Mouse (Mus musculus): ENCODE measurements around the gene Clock. TPM values are rescaled to one million over a fixed set of nuclear protein-coding genes. Genes with fewer than 3 reads are reported as not detected.

Clock gene
- total RNA-seq, 2 experiments from 2014 or later: 27.2 to 34.1 TPM

- DNase-seq (ENCODE audit: low spot score): no peak
- intact Hi-C loops (cut with DNase I): no loop called here
Measured at GRCm38 (mm10) chr5:76287062-76287461, 17.5 kb downstream of the Clock start.

GRCm38 (mm10) chr5:76285699-76286098, 18.9 kb downstream of the Clock start:
- intact Hi-C loops (cut with DNase I): no loop called here

GRCm38 (mm10) chr5:76283890-76284289, 20.7 kb downstream of the Clock start:
- no peak for DNase-seq (ENCODE audit: low spot score)
- intact Hi-C loops (cut with DNase I): no loop called here

More at GRCm38 (mm10) chr5:76285699-76286098, 18.9 kb downstream of the Clock start:
- no peak for DNase-seq (ENCODE audit: low spot score)

GRCm38 (mm10) chr5:76274977-76275376, 29.6 kb downstream of the Clock start:
- DNase-seq (ENCODE audit: low spot score): no peak
- intact Hi-C loops (cut with DNase I): no loop called here

- intact Hi-C loops (cut with DNase I): no loop called here
- DNase-seq (ENCODE audit: low spot score): no peak
Measured at GRCm38 (mm10) chr5:76250948-76251347, 53.6 kb downstream of the Clock start.

GRCm38 (mm10) chr5:76246539-76246938, 58.1 kb downstream of the Clock start:
- DNase-seq (ENCODE audit: low spot score): no peak
- intact Hi-C loops (cut with DNase I): loop anchor here (10.0 kb wide), 1 partner anchor 168 kb away; no protein-coding TSS in a partner anchor

GRCm38 (mm10) chr5:76245419-76245818, 59.2 kb downstream of the Clock start:
- intact Hi-C loops (cut with DNase I): loop anchor here (10.0 kb wide), 1 partner anchor 169 kb away; no protein-coding TSS in a partner anchor
- no peak for DNase-seq (ENCODE audit: low spot score)

GRCm38 (mm10) chr5:76244430-76244829, 60.2 kb downstream of the Clock start:
- intact Hi-C loops (cut with DNase I): loop anchor here (10.0 kb wide), 1 partner anchor 170 kb away; no protein-coding TSS in a partner anchor
- no peak for DNase-seq (ENCODE audit: low spot score)

- intact Hi-C loops (cut with DNase I): loop anchor here (10.0 kb wide), 1 partner anchor 171 kb away; no protein-coding TSS in a partner anchor
- DNase-seq (ENCODE audit: low spot score): no peak
Measured at GRCm38 (mm10) chr5:76243929-76244328, 60.7 kb downstream of the Clock start.

- intact Hi-C loops (cut with DNase I): loop anchor here (10.0 kb wide), 1 partner anchor 172 kb away; no protein-coding TSS in a partner anchor
- DNase-seq (ENCODE audit: low spot score): no peak
Measured at GRCm38 (mm10) chr5:76243274-76243673, 61.3 kb downstream of the Clock start.

GRCm38 (mm10) chr5:76231171-76231855, 73.3 kb downstream of the Clock start:
- intact Hi-C loops (cut with DNase I): no loop called here

GRCm38 (mm10) chr5:76216691-76217090, 87.9 kb downstream of the Clock start:
- DNase-seq (ENCODE audit: low spot score): no peak
- intact Hi-C loops (cut with DNase I): no loop called here

More at GRCm38 (mm10) chr5:76231171-76231855, 73.3 kb downstream of the Clock start:
- DNase-seq (ENCODE audit: low spot score): no peak

- intact Hi-C loops (cut with DNase I): loop anchor here (10.0 kb wide), 1 partner anchor 343 kb away; no protein-coding TSS in a partner anchor
- no peak for DNase-seq (ENCODE audit: low spot score)
Measured at GRCm38 (mm10) chr5:76208066-76208465, 96.5 kb downstream of the Clock start.

- intact Hi-C loops (cut with DNase I): loop anchor here (10.0 kb wide), 1 partner anchor 341 kb away; no protein-coding TSS in a partner anchor
- no peak for DNase-seq (ENCODE audit: low spot score)
Measured at GRCm38 (mm10) chr5:76205886-76206285, 98.7 kb downstream of the Clock start.

- no peak for DNase-seq (ENCODE audit: low spot score)
Measured at GRCm38 (mm10) chr5:76203171-76203570, 101.4 kb downstream of the Clock start.

GRCm38 (mm10) chr5:76199346-76199745, 105.2 kb downstream of the Clock start:
- no peak for DNase-seq (ENCODE audit: low spot score)
- intact Hi-C loops (cut with DNase I): no loop called here

More at GRCm38 (mm10) chr5:76203171-76203570, 101.4 kb downstream of the Clock start:
- intact Hi-C loops (cut with DNase I): loop anchor here (10.0 kb wide), 1 partner anchor 338 kb away; no protein-coding TSS in a partner anchor

GRCm38 (mm10) chr5:76194377-76194945, 110.1 kb downstream of the Clock start:
- intact Hi-C loops (cut with DNase I): no loop called here
- no peak for DNase-seq (ENCODE audit: low spot score)

- DNase-seq (ENCODE audit: low spot score): no peak
- intact Hi-C loops (cut with DNase I): no loop called here
Measured at GRCm38 (mm10) chr5:76193075-76193474, 111.5 kb downstream of the Clock start.

GRCm38 (mm10) chr5:76190609-76191008, 114.0 kb downstream of the Clock start:
- intact Hi-C loops (cut with DNase I): no loop called here
- no peak for DNase-seq (ENCODE audit: low spot score)

- intact Hi-C loops (cut with DNase I): no loop called here
Measured at GRCm38 (mm10) chr5:76187885-76188284, 116.7 kb downstream of the Clock start.

More at GRCm38 (mm10) chr5:76187885-76188284, 116.7 kb downstream of the Clock start:
- DNase-seq (ENCODE audit: low spot score): no peak
